Mouse (Mus musculus) kidney, postnatal 36 days (tissue): ENCODE results near the gene Il23a.
"Not testable (repeated sequence)": the region's sequence is repeated elsewhere in the genome, so short reads cannot be mapped to it uniquely, and the experiment has no call there.

ENCODE experiments used
- DNase-seq, 2 experiments: peaks; one replicate each; pipeline ENCODE4 v3.0.0; 2021 to 2022; ENCODE audit warnings: mixed read lengths in 2 of 2

Il23a gene

GRCm38 (mm10) chr10:128303126-128304021, 4.8 kb upstream of the Il23a start, which contains the start of gene Pan2:
Gene Pan2, plus strand, starts transcription at chr10:128303335.
- peak; percentile 99 to 100 for DNase-seq

GRCm38 (mm10) chr10:128302785-128303125, 4.2 kb upstream of the Il23a start:
- DNase-seq = no peak

- DNase-seq = no peak
Measured at GRCm38 (mm10) chr10:128302357-128302756, 3.8 kb upstream of the Il23a start.

GRCm38 (mm10) chr10:128298243-128298642, 309 bp downstream of the Il23a start:
- DNase-seq = no peak

- no peak for DNase-seq
Measured at GRCm38 (mm10) chr10:128297622-128298021, 930 bp downstream of the Il23a start.

DNA sequence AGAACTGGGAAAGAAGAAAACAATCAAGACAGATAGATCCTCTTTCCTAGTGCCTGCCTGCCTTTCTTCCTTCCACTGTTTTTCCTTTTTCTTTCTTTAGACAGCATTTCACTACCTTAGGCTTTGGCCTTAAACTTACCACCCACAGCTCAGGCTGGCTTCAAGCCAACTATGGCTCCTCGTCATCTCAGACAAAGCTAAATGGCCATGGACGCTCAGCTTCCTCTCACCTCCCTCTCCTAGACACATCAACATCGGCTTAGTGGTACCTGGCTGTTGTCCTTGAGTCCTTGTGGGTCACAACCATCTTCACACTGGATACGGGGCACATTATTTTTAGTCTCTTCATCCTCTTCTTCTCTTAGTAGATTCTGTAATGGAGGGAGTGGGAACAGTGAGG, 1.3 kb downstream of the Il23a start:
- no peak for DNase-seq

DNA sequence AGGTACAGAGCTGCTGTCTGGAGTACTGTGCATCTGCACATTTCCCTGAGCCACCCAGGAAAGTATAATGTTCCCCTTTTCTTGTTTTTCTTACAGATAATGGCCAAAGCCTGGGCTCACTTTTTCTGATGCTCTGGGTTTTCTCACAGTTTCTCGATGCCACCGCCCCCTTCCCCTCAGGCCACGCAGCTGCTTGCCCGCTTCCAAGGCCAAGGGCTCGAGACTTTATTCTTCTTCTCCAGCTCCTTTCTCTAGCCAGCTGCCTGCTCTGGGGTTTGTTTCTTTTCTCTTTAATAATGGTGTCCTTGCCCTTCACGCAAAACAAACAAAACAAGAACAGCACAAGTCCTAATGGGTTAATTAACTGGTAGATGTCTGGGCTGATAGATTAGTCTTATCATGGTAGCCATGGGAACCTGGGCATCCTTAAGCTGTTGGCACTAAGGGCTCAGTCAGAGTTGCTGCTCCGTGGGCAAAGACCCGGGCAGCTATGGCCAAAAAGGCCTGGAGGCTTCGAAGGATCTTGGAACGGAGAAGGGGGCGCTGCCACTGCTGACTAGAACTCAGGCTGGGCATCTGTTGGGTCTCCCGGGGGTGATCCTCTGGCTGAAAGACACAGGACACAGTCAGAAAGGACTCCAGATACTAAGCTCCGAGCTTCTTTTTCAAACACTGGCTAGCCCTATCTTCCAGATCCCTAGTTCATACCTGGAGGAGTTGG, 2.0 kb downstream of the Il23a start:
- DNase-seq = no peak

GRCm38 (mm10) chr10:128290594-128290993, 8.0 kb downstream of the Il23a start:
- DNase-seq = not testable (repeated sequence)

DNA sequence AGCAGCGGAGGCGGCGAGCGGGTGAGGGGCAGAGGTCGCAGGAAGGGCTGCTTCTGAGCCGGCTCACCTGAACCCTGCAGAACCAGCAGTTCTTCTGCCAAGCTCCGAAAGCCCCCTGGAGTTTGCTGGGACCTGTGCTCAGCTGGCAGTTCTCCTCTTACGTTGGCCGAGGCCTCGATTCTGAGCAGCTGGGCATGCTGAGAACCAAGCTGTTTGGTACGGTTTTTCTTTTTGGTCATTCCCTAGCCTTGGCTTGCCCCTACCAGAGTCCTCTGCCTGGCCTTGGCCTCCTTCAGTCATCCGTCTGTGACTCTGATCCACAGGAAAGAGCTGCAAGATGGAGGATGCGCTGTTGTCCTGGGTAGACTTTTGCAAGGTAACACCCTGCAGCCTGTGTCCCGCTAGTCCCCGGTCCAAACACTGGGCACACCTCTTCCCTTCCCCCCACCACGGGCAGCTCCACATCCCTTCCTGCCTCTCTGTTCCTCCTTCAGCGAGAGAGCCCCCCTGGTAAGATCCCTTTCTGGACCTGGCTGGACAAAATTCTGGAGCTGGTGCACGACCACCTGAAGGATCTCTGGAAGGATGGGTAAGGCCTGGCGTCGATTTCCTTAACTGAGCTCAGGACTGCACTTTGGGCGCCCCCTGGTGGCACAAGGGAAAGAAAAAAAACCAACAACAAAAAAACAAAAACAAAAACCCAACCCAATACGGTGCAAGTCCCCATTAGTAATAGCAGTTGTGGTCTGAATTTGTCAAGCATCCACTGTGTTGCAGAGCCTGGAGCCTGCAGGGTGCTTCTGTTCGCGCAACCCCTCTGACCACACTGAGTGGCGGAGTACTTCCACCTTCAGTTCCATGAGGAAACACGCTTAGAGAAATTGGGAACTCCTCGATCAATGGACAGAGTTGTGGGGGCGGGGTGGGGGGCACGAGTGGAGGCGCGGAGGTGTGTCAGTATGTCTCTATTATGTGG, 14.7 kb downstream of the Il23a start:
- peak; percentile 67 to 89 for DNase-seq

DNA sequence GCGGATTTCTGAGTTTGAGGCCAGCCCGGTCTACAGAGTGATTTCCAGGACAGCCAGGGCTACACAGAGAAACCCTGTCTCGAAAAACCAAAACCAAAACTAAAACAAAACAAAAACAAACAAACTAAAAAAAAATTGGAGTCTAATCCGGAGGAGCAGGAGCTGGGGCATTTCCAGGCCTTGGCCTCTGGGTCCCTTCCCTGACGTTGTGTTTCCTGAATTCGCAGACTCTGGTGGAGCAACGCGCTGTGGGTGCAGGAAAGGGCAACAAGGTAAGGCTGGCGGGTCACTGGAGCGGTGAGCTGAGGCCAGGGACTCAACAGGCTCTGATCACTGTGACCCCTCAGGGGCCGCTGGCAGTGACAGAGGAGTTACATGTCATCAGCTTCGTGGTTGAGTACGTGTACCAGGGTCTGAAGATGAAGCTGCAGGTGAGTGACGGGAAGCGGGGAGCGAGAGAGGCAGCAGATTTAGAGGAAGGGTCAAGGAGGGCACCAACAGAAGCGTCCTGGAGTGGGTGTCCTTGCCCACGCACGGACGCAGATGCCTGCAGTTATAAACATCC, 15.6 kb downstream of the Il23a start:
- DNase-seq = peak; percentile 35 to 48

- peak in 1 of 2 experiments; percentile 25 for DNase-seq
Measured at GRCm38 (mm10) chr10:128281682-128282081, 16.9 kb downstream of the Il23a start.

DNA sequence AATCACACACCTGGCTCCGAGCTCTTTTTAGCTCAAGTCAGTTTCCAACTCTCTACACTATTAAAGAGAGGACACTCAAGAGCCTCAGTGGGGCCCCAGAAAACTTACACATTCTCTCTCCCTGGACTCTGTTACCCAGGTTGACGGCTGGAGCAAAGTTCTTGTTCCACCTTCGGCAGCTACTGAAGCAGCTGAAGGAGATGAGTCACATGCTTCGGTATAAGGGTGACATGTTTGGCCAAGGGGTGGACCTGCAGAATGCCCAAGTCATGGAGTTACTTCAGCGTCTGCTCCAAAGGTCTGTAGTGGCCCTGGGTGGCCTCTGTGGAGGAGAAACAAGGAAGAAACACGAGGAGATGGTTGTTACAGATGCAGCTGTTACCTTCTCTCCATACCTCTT, 17.6 kb downstream of the Il23a start:
- DNase-seq = peak; percentile 50 to 57

- DNase-seq = no peak
Measured at GRCm38 (mm10) chr10:128278158-128278557, 20.4 kb downstream of the Il23a start.

DNA sequence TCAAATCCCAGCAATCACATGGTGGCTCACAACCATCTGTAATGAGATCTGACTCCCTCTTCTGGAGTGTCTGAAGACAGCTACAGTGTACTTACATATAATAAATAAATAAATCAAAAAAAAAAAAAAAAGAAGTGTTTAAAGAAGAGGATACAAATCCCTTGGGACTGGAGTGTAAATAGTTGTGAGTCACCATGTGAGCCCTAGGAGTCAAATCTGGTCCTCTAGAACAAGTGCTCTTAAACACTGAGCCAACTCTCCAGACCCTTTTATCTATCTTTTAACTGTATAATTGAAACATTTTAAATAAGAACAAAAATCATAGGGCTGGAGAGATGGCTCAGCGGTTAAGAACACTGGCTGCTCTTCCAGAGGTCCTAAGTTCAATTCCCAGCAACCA, 23.2 kb downstream of the Il23a start:
- DNase-seq = not testable (repeated sequence)

DNA sequence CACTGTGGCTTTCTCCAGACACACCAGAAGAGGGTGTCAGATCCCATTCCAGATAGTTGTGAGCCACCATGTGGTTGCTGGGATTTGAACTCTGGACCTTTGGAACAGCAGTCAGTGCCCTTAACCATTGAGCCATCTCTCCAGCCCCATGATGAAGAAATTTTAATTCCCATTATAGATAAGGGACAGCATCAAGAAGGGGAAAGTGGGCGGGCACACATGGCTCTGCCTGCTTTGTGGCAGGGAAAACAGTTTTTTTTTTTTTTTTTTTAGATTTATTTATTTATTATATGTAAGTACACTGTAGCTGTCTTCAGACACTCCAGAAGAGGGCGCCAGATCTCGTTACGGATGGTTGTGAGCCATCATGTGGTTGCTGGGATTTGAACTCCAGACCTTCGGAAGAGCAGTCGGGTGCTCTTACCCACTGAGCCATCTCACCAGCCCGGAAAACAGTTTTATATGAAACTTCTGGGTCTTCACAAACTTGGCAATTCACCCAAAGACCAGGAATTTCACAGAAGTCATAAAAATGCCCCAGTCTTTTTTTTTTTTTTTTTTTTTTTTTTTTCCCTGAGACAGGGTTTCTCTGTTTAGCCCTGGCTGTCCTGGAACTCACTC, 25.6 kb downstream of the Il23a start:
- not testable (repeated sequence) for DNase-seq

DNA sequence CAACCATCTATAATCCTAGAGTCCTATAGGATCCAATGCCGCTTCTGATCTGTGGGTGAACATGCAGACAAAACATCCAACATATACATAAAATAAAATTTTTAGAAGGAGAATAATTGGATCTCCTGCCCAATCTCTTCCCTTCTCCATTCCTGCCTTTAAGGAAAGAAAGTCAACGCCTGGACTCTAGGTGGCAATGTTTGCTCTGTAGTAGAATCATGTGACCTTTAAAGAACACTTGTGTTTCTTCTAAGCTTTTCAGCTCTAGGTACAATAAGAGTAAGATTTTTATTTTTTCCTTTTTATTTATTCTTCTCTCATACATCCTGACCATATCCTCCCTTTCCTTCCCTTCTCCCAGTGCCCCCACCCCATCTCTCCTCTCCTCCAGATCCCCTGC, 26.7 kb downstream of the Il23a start:
- DNase-seq = peak; percentile 26 to 54

- no peak for DNase-seq
Measured at GRCm38 (mm10) chr10:128270866-128271265, 27.7 kb downstream of the Il23a start.

DNA sequence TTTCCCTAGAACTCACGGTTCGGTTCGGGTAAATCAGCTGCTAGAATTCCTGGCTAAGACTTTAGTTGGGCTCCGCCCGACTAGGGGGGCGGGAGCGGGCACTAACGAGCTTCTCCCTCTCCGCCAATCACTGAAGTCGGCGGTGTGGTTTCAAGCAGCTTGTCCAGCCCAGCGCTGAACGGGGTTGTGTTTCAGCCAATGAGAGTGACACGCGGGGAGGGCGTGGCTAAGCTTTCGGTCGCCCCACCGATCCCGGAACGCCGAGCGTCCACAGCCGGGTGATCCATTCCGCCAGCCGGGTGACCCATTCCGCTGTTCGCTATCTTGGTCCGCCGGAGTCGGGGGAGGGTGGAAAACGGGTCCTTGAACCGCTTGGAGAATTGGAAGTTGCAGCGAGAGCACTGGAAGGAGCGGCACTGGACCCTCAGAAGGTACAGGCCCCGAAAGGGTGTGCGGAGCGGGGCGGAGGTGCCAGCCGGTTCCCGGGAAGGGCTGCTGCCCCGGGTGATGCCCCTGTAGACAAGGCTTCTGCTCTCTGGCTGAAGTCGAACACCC, 28.2 kb downstream of the Il23a start, which contains the start of gene Stat2:
Gene Stat2, plus strand, starts transcription at position 273 of the 555 bp plus-strand sequence.
- DNase-seq = peak; percentile 99

DNA sequence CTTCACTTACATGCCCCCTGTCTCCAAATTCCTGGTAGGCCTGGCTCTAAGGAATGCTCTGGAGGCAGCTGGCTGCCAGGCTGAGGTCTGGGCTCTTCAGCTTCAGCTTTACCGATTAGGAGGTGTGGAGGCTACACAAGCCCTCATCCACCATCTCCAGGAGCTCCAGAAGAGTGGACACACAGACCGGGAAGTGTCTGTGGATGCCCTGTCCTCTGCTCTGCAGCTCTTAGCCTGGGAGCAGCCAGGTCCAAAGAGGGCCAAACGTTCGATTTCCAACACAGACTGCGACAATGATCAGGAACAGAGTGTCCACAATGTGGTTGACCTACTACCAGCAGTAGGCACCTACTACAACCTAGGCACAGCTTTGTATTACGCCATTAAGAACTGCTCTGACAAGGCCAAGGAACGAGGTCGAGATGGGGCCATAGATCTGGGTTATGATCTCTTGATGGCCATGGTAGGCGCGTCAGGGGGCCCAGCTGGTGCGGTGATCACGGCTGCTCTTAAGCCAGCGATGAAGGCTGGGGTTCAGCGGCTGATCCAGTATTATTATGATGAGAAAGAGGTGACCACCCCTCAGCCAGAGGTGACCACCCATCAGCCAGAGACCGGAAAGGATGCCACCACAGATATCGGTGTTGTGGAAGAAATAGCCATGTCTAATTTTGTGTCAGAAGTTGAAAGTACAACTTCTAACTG, 29.2 kb downstream of the Il23a start:
- DNase-seq = no peak

DNA sequence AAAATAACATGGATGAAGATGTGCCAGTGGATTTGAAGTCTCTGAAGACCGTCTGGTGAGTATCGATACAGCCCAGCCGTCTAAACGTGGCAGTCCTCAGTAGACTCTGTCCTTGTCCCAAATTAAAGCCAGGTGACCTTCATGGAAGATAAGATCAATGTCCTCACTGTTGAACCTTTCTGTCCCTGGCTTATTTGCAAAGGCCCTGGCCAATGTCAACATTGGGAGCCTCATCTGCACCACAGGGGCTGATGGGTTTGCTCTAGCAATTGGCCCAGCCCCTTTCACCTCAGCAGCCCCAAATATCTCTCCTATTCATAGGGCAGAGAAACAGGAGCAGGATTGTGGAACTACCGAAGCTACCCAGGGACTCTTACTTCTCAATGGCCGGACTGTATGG, 30.2 kb downstream of the Il23a start, which contains the start of gene Apof:
Gene Apof, plus strand, starts transcription at position 301 of the 400 bp plus-strand sequence.
- no peak for DNase-seq
